Mouse (Mus musculus): ENCODE results near the gene Ovch2.

The Ovch2 gene

GRCm38 (mm10) chr7:107744454-107744853 is 56.6 kb downstream of the Ovch2 start:
- DNase-seq (ENCODE audit: low spot score), result no peak

DNA sequence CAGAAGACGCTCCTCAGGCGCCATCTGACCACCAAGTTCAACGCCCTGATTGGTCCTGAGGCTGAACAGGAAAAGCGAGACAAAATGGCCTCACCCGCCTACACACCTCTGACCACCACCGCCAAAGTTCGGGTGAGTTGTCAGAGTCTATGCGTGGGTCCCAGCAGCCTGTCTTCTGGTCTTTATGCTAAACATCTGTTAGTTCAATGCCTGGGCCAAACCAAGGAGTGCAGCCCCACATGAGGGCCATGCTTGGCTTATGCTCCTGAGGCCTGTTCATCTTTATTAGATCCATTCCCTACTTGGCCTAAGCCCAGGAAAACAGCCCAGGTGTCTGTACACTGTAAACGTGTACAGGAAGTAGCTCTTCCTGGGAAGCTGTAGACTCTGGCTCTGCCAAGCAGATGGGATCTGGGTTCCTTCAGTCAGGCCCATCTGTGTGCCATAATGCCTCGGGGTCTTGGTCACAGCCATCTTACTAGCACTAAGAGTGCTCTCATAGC is 58.0 kb downstream of the Ovch2 start:
- no peak for DNase-seq (ENCODE audit: low spot score)

- no peak for DNase-seq (ENCODE audit: low spot score)
Measured at GRCm38 (mm10) chr7:107738726-107739125, 62.3 kb downstream of the Ovch2 start.

DNA sequence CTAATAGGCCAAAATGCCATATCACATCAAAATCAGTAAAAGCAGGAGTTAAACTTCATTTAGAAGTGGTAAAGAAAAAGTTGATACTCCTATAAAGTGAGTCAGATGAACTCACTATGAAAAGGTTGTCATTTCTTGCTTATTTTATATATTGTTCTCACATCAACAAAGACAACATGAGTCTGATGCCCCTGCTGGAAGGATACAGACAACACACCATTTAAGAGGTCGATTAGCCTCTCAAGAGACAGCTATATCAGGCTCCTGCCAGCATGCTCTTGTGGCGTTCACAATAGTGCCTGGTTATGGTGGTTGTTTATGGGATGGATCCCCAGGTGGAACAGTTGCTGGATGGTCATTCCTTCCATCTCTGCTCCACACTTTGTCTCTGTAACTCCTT is 67.8 kb downstream of the Ovch2 start:
- no peak for DNase-seq (ENCODE audit: low spot score)

All from layer of hippocampus, adult 9-10 months (tissue).